Mouse (Mus musculus): ENCODE measurements around the gene Fbxl18. TPM values are rescaled to one million over a fixed set of nuclear protein-coding genes. Genes with fewer than 3 reads are reported as not detected.
A peak's percentile ranks its signal among the peaks of the same experiment; 100 is the strongest.

The Fbxl18 gene
- polyA plus RNA-seq, 1 experiment from 2014 or later = 7.2 TPM

GRCm38 (mm10) chr5:142880806-142881516 lies 14.3 kb downstream of the Fbxl18 start:
- Histone ChIP-seq H3K36me3 (ENCODE audit: control insufficient read depth, insufficient read depth, low read length) (peaks cover 46% of the 10 kb centered on the region), H3K4me2 (ENCODE audit: low read length) (no peak overlapping the region), H3K27me3 (ENCODE audit: control insufficient read depth, insufficient read depth, low read length) (no peaks in the 10 kb centered on the region), H3K9me3 (ENCODE audit: control insufficient read depth, low read length) (no peaks in the 10 kb centered on the region), H3K9ac (ENCODE audit: low read length) (0 out of 2 replicates have a peak overlapping the region, but pooled peaks have one; percentile 8), H3K27ac (replicated peaks in 1 of 2; ENCODE audit: control insufficient read depth in 1 of 2, insufficient read depth in 1 of 2, low read depth in 2 of 2, low read length in 2 of 2) (peak overlapping the region; percentile 58 to 68), H3K4me3 (ENCODE audit: control insufficient read depth in 1 of 2, insufficient read depth in 1 of 2, low read depth in 1 of 2, low read length in 2 of 2) (no peak overlapping the region), H3K4me1 (ENCODE audit: control insufficient read depth in 2 of 2, insufficient read depth in 2 of 2, low read length in 2 of 2) (peaks cover 3 to 16% of the 10 kb centered on the region in 2 experiments; a peak in 3 of 4 replicates)
- peak; percentile 16; the same call in 1 of the 2 replicates for ATAC-seq (ENCODE audit: insufficient number of reproducible peaks, insufficient read depth, low FRiP score, low read depth)
- WGBS = 51% methylated on average over 13 of the region's 13 CpGs

GRCm38 (mm10) chr5:142880246-142880645 lies 15.0 kb downstream of the Fbxl18 start:
- Histone ChIP-seq H3K9ac (ENCODE audit: low read length) (no peak overlapping the region), H3K27me3 (ENCODE audit: control insufficient read depth, insufficient read depth, low read length) (no peaks in the 10 kb centered on the region), H3K4me1 (ENCODE audit: control insufficient read depth in 2 of 2, insufficient read depth in 2 of 2, low read length in 2 of 2) (peaks cover 3 to 16% of the 10 kb centered on the region in 2 experiments; a peak in 3 of 4 replicates), H3K4me3 (ENCODE audit: control insufficient read depth in 1 of 2, insufficient read depth in 1 of 2, low read depth in 1 of 2, low read length in 2 of 2) (no peak overlapping the region), H3K4me2 (ENCODE audit: low read length) (no peak overlapping the region), H3K27ac (replicated peaks in 1 of 2; ENCODE audit: control insufficient read depth in 1 of 2, insufficient read depth in 1 of 2, low read depth in 2 of 2, low read length in 2 of 2) (peak overlapping the region in 1 of 2 experiments; percentile 43; a peak in 1 of 4 replicates), H3K36me3 (ENCODE audit: control insufficient read depth, insufficient read depth, low read length) (peaks cover 44% of the 10 kb centered on the region), H3K9me3 (ENCODE audit: control insufficient read depth, low read length) (no peaks in the 10 kb centered on the region)
- ATAC-seq (ENCODE audit: insufficient number of reproducible peaks, insufficient read depth, low FRiP score, low read depth) = no peak
- 84% methylated on average over 6 of the region's 6 CpGs for WGBS

GRCm38 (mm10) chr5:142879318-142880175 lies 15.7 kb downstream of the Fbxl18 start:
- 0 out of 2 replicates have a peak, but pooled peaks have one; percentile 48 for ATAC-seq (ENCODE audit: insufficient number of reproducible peaks, insufficient read depth, low FRiP score, low read depth)
- H3K27me3 ChIP-seq (ENCODE audit: control insufficient read depth, insufficient read depth, low read length) = no peaks in the 10 kb centered on the region
- no peak overlapping the region for H3K4me2 ChIP-seq (ENCODE audit: low read length)
- no peak overlapping the region for H3K4me3 ChIP-seq (ENCODE audit: control insufficient read depth in 1 of 2, insufficient read depth in 1 of 2, low read depth in 1 of 2, low read length in 2 of 2)
- H3K9me3 ChIP-seq (ENCODE audit: control insufficient read depth, low read length) = no peaks in the 10 kb centered on the region
- peaks cover 39% of the 10 kb centered on the region for H3K36me3 ChIP-seq (ENCODE audit: control insufficient read depth, insufficient read depth, low read length)
- H3K9ac ChIP-seq (ENCODE audit: low read length) = no peak overlapping the region
- peaks cover 3 to 16% of the 10 kb centered on the region in 2 experiments; a peak in 3 of 4 replicates for H3K4me1 ChIP-seq (ENCODE audit: control insufficient read depth in 2 of 2, insufficient read depth in 2 of 2, low read length in 2 of 2)
- WGBS = 59% methylated on average over 8 of the region's 8 CpGs
- H3K27ac ChIP-seq (replicated peaks in 1 of 2; ENCODE audit: control insufficient read depth in 1 of 2, insufficient read depth in 1 of 2, low read depth in 2 of 2, low read length in 2 of 2) = no peak overlapping the region

GRCm38 (mm10) chr5:142878570-142878969 lies 16.7 kb downstream of the Fbxl18 start:
- H3K4me2 ChIP-seq (ENCODE audit: low read length) = no peak overlapping the region
- 74% methylated on average over 15 of the region's 15 CpGs for WGBS
- no peak for ATAC-seq (ENCODE audit: insufficient number of reproducible peaks, insufficient read depth, low FRiP score, low read depth)
- peaks cover 34% of the 10 kb centered on the region for H3K36me3 ChIP-seq (ENCODE audit: control insufficient read depth, insufficient read depth, low read length)
- no peak overlapping the region for H3K27ac ChIP-seq (replicated peaks in 1 of 2; ENCODE audit: control insufficient read depth in 1 of 2, insufficient read depth in 1 of 2, low read depth in 2 of 2, low read length in 2 of 2)
- no peak overlapping the region for H3K9ac ChIP-seq (ENCODE audit: low read length)
- no peak overlapping the region for H3K4me3 ChIP-seq (ENCODE audit: control insufficient read depth in 1 of 2, insufficient read depth in 1 of 2, low read depth in 1 of 2, low read length in 2 of 2)
- H3K9me3 ChIP-seq (ENCODE audit: control insufficient read depth, low read length) = no peaks in the 10 kb centered on the region
- peaks cover 3 to 16% of the 10 kb centered on the region in 2 experiments; a peak in 3 of 4 replicates for H3K4me1 ChIP-seq (ENCODE audit: control insufficient read depth in 2 of 2, insufficient read depth in 2 of 2, low read length in 2 of 2)
- no peaks in the 10 kb centered on the region for H3K27me3 ChIP-seq (ENCODE audit: control insufficient read depth, insufficient read depth, low read length)

- no peaks in the 10 kb centered on the region for H3K9me3 ChIP-seq (ENCODE audit: control insufficient read depth, low read length)
- no peak overlapping the region for H3K4me3 ChIP-seq (ENCODE audit: control insufficient read depth in 1 of 2, insufficient read depth in 1 of 2, low read depth in 1 of 2, low read length in 2 of 2)
- H3K27ac ChIP-seq (replicated peaks in 1 of 2; ENCODE audit: control insufficient read depth in 1 of 2, insufficient read depth in 1 of 2, low read depth in 2 of 2, low read length in 2 of 2) = no peak overlapping the region
- H3K4me1 ChIP-seq (ENCODE audit: control insufficient read depth in 2 of 2, insufficient read depth in 2 of 2, low read length in 2 of 2) = peaks cover 3 to 16% of the 10 kb centered on the region in 2 experiments; a peak in 3 of 4 replicates
- H3K27me3 ChIP-seq (ENCODE audit: control insufficient read depth, insufficient read depth, low read length) = no peaks in the 10 kb centered on the region
- 26% methylated on average over 11 of the region's 11 CpGs for WGBS
- H3K36me3 ChIP-seq (ENCODE audit: control insufficient read depth, insufficient read depth, low read length) = peaks cover 31% of the 10 kb centered on the region
- H3K9ac ChIP-seq (ENCODE audit: low read length) = no peak overlapping the region
- no peak overlapping the region for H3K4me2 ChIP-seq (ENCODE audit: low read length)
- ATAC-seq (ENCODE audit: insufficient number of reproducible peaks, insufficient read depth, low FRiP score, low read depth) = peak; percentile 40
Measured at GRCm38 (mm10) chr5:142877337-142878280, 17.6 kb downstream of the Fbxl18 start.

- Histone ChIP-seq H3K4me3 (ENCODE audit: control insufficient read depth in 1 of 2, insufficient read depth in 1 of 2, low read depth in 1 of 2, low read length in 2 of 2) (no peak overlapping the region), H3K36me3 (ENCODE audit: control insufficient read depth, insufficient read depth, low read length) (peaks cover 38% of the 10 kb centered on the region), H3K9me3 (ENCODE audit: control insufficient read depth, low read length) (no peaks in the 10 kb centered on the region), H3K27ac (replicated peaks in 1 of 2; ENCODE audit: control insufficient read depth in 1 of 2, insufficient read depth in 1 of 2, low read depth in 2 of 2, low read length in 2 of 2) (no peak overlapping the region), H3K27me3 (ENCODE audit: control insufficient read depth, insufficient read depth, low read length) (no peaks in the 10 kb centered on the region), H3K9ac (ENCODE audit: low read length) (no peak overlapping the region), H3K4me1 (ENCODE audit: control insufficient read depth in 2 of 2, insufficient read depth in 2 of 2, low read length in 2 of 2) (peaks cover 5 to 18% of the 10 kb centered on the region in 2 experiments; a peak in 3 of 4 replicates), H3K4me2 (ENCODE audit: low read length) (no peak overlapping the region)
- no peak for ATAC-seq (ENCODE audit: insufficient number of reproducible peaks, insufficient read depth, low FRiP score, low read depth)
- 86% methylated on average over 5 of the region's 5 CpGs for WGBS
Measured at GRCm38 (mm10) chr5:142876896-142877295, 18.3 kb downstream of the Fbxl18 start.

GRCm38 (mm10) chr5:142875513-142875905 lies 19.7 kb downstream of the Fbxl18 start:
- Histone ChIP-seq H3K9ac (ENCODE audit: low read length) (no peak overlapping the region), H3K9me3 (ENCODE audit: control insufficient read depth, low read length) (no peaks in the 10 kb centered on the region), H3K27me3 (ENCODE audit: control insufficient read depth, insufficient read depth, low read length) (no peaks in the 10 kb centered on the region), H3K4me2 (ENCODE audit: low read length) (no peak overlapping the region), H3K4me3 (ENCODE audit: control insufficient read depth in 1 of 2, insufficient read depth in 1 of 2, low read depth in 1 of 2, low read length in 2 of 2) (no peak overlapping the region), H3K36me3 (ENCODE audit: control insufficient read depth, insufficient read depth, low read length) (peaks cover 52% of the 10 kb centered on the region), H3K4me1 (ENCODE audit: control insufficient read depth in 2 of 2, insufficient read depth in 2 of 2, low read length in 2 of 2) (peaks cover 2 to 10% of the 10 kb centered on the region in 2 experiments; a peak in 3 of 4 replicates), H3K27ac (replicated peaks in 1 of 2; ENCODE audit: control insufficient read depth in 1 of 2, insufficient read depth in 1 of 2, low read depth in 2 of 2, low read length in 2 of 2) (no peak overlapping the region)
- WGBS = 90% methylated on average over 10 of the region's 10 CpGs
- no peak for ATAC-seq (ENCODE audit: insufficient number of reproducible peaks, insufficient read depth, low FRiP score, low read depth)

All from heart, embryonic 14.5 days (tissue).